Mouse (Mus musculus) megakaryocyte progenitor cell, adult 5-6 weeks (primary cell): Measurements from ENCODE around the gene Ick. TPM values are rescaled to one million over a fixed set of nuclear protein-coding genes. Genes with fewer than 3 reads are reported as not detected.
"Not testable (repeated sequence)": the region's sequence is repeated elsewhere in the genome, so short reads cannot be mapped to it uniquely, and the experiment has no call there.

Experiments used
- ATAC-seq: replicated peaks from 2 replicates; pipeline ENCODE4 v1.8.0; 2016; ENCODE audit warnings: mild to moderate bottlenecking, moderate TSS enrichment, inconsistent platforms; ENCODE audit not compliant: poor library complexity
- total RNA-seq, 2 experiments: library from RNA; stranded (forward) in 1 of 2; stranded (reverse) in 1 of 2; fragments of 157-497, 149-512 nt in 1 of 2; fragments of 200-1000 nt in 1 of 2; gene quantifications; 2 replicates each; pipeline versions ENCODE4 v1.2.3 to v1.2.4; 2015 to 2017

Ick gene
- total RNA-seq, 2 experiments from 2014 or later, result 5.1 to 11.0 TPM

GRCm38 (mm10) chr9:78146099-78146498 lies 37.1 kb downstream of the Ick start:
- ATAC-seq, result no peak

GRCm38 (mm10) chr9:78146627-78147026 lies 37.6 kb downstream of the Ick start:
- no peak for ATAC-seq

GRCm38 (mm10) chr9:78148149-78148548 lies 39.2 kb downstream of the Ick start:
- ATAC-seq, result no peak

- peak; percentile 54; the same call in 1 of the 2 replicates for ATAC-seq
These were observed 40.8 kb downstream of the Ick start for GRCm38 (mm10) chr9:78149770-78150169.

GRCm38 (mm10) chr9:78154211-78154977 lies 45.4 kb downstream of the Ick start:
- ATAC-seq, result no peak

GRCm38 (mm10) chr9:78157221-78157620 lies 48.2 kb downstream of the Ick start:
- no peak for ATAC-seq

- ATAC-seq, result no peak
These were observed 54.3 kb downstream of the Ick start for GRCm38 (mm10) chr9:78163291-78163690.

- ATAC-seq, result no peak
These were observed 55.7 kb downstream of the Ick start for GRCm38 (mm10) chr9:78164741-78165140.

- no peak for ATAC-seq
These were observed 56.5 kb downstream of the Ick start for GRCm38 (mm10) chr9:78165454-78165853.

GRCm38 (mm10) chr9:78166694-78167452 lies 57.9 kb downstream of the Ick start:
- peak; percentile 87 for ATAC-seq

GRCm38 (mm10) chr9:78167453-78167969 lies 58.5 kb downstream of the Ick start:
- ATAC-seq, result no peak

GRCm38 (mm10) chr9:78168864-78169263 lies 59.9 kb downstream of the Ick start:
- peak; percentile 72 for ATAC-seq

GRCm38 (mm10) chr9:78174016-78174415 lies 65.0 kb downstream of the Ick start:
- no peak for ATAC-seq

GRCm38 (mm10) chr9:78174925-78175276 lies 65.9 kb downstream of the Ick start:
- ATAC-seq, result not testable (repeated sequence)

- ATAC-seq, result peak; percentile 89
These were observed 66.5 kb downstream of the Ick start for GRCm38 (mm10) chr9:78175277-78176200.

GRCm38 (mm10) chr9:78176201-78176727 lies 67.3 kb downstream of the Ick start:
- peak; percentile 79 for ATAC-seq

GRCm38 (mm10) chr9:78176831-78177230 lies 67.8 kb downstream of the Ick start:
- peak; percentile 44 for ATAC-seq

- ATAC-seq, result no peak
These were observed 69.2 kb downstream of the Ick start for GRCm38 (mm10) chr9:78178197-78178596.

- ATAC-seq, result no peak
These were observed 70.1 kb downstream of the Ick start for GRCm38 (mm10) chr9:78179071-78179470.

- ATAC-seq, result not testable (repeated sequence)
These were observed 73.5 kb downstream of the Ick start, which contains the start of gene Gsta4 for GRCm38 (mm10) chr9:78182474-78182873. Gsta4 (plus strand) TSS chr9:78182774.

- ATAC-seq, result no peak
These were observed 76.7 kb downstream of the Ick start for GRCm38 (mm10) chr9:78185686-78186085.
